Mouse (Mus musculus) neural tube, embryonic 13.5 days (tissue): ENCODE results near the gene Rab2b. TPM values are rescaled to one million over a fixed set of nuclear protein-coding genes. Genes with fewer than 3 reads are reported as not detected.
"Not testable (repeated sequence)": the region's sequence is repeated elsewhere in the genome, so short reads cannot be mapped to it uniquely, and the experiment has no call there.

Experiments
- ATAC-seq: fragments of 200-750 bp; cut with Nextera tagmentation; 2 replicates; pipeline ENCODE4 v1.8.0; 2017; ENCODE audit warnings: low read depth, mild to moderate bottlenecking, moderate TSS enrichment, moderate library complexity
- H3K27ac ChIP-seq: fragments of 300-500 bp; sonication (generic); replicated peaks from 2 replicates; pipeline ENCODE4 v1.5.1; 2015; ENCODE audit warnings: moderate library complexity, mild to moderate bottlenecking, inconsistent platforms
- H3K27me3 ChIP-seq: fragments of 300-500 bp; sonication (generic); 2 replicates; pipeline ENCODE4 v1.6.1; 2015; ENCODE audit warnings: mild to moderate bottlenecking, inconsistent platforms
- H3K36me3 ChIP-seq: fragments of 300-500 bp; sonication (generic); 2 replicates; pipeline ENCODE4 v1.6.1; 2015; ENCODE audit warnings: mild to moderate bottlenecking, inconsistent platforms
- H3K4me1 ChIP-seq: fragments of 300-500 bp; sonication (generic); replicated peaks from 2 replicates; pipeline ENCODE4 v1.6.1; 2015; ENCODE audit warnings: inconsistent platforms
- H3K4me2 ChIP-seq: fragments of 300-500 bp; sonication (generic); 2 replicates; pipeline ENCODE4 v1.6.1; 2015; ENCODE audit warnings: inconsistent platforms, mild to moderate bottlenecking, moderate library complexity
- H3K4me3 ChIP-seq: fragments of 300-500 bp; sonication (generic); 2 replicates; pipeline ENCODE4 v1.5.1; 2015; ENCODE audit warnings: mild to moderate bottlenecking, inconsistent platforms
- H3K9ac ChIP-seq: fragments of 300-500 bp; sonication (generic); 2 replicates; pipeline ENCODE4 v1.6.1; 2015; ENCODE audit warnings: moderate library complexity, mild to moderate bottlenecking, inconsistent platforms
- H3K9me3 ChIP-seq: fragments of 300-500 bp; sonication (generic); 2 replicates; pipeline ENCODE4 v1.6.1; 2016; ENCODE audit warnings: inconsistent platforms
- WGBS: fragments of 180-500 bp; shearing (Covaris S2); methylation state at CpG from one replicate; pipeline ENCODE4 v1.1.7; 2015; 5-methylcytosine and 5-hydroxymethylcytosine counted together
- polyA plus RNA-seq: library from polyadenylated mRNA; unstranded; fragments of >200 nt; fragmentation: Nextera tagmentation; extraction: Ambion mirVana; gene quantifications from 2 replicates; pipeline ENCODE4 v1.2.1, GENCODE M21; 2015

Rab2b gene
- polyA plus RNA-seq, 1 experiment from 2014 or later, result 57.2 TPM

DNA sequence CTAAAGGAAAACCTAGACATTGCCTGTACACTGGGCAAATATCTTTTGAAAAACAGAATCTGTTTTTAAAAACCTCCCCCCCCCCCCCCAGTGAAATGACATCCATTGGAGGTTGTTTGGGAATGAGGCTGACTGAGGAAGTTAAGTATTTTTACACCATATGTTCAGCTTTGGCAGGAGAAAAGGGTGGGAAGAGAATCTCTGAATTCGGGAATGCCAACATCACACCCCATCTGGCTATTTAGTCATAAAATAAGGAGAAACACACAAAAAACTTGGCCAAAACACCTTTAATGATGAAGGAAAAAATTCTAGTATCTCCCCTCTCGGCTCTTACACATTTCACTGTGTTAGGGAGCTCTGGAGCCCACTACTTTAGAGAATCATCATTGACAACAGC is 31.6 kb upstream of the Rab2b start:
- Histone ChIP-seq H3K4me3 (peak overlapping the region; percentile 13), H3K36me3 (peaks cover 65% of the 10 kb centered on the region), H3K9ac (no peak overlapping the region), H3K4me2 (peak overlapping the region; percentile 74), H3K9me3 (no peaks in the 10 kb centered on the region), H3K27me3 (no peaks in the 10 kb centered on the region), H3K27ac (no peak overlapping the region), H3K4me1 (peaks cover 52% of the 10 kb centered on the region)
- ATAC-seq, result no peak
- 94% methylated on average over 2 of the region's 2 CpGs for WGBS

- H3K4me3 ChIP-seq, H3K9me3 ChIP-seq, H3K9ac ChIP-seq, ATAC-seq, H3K27me3 ChIP-seq, H3K27ac ChIP-seq: not testable (repeated sequence)
- WGBS, result 87% methylated on average over 6 of the region's 6 CpGs
- 0 out of 2 replicates have a peak overlapping the region, but pooled peaks have one; percentile 74 for H3K4me2 ChIP-seq
- peaks cover 65% of the 10 kb centered on the region for H3K36me3 ChIP-seq
- peaks cover 55% of the 10 kb centered on the region for H3K4me1 ChIP-seq
Observed at GRCm38 (mm10) chr14:52310343-52310742, 31.0 kb upstream of the Rab2b start.

DNA sequence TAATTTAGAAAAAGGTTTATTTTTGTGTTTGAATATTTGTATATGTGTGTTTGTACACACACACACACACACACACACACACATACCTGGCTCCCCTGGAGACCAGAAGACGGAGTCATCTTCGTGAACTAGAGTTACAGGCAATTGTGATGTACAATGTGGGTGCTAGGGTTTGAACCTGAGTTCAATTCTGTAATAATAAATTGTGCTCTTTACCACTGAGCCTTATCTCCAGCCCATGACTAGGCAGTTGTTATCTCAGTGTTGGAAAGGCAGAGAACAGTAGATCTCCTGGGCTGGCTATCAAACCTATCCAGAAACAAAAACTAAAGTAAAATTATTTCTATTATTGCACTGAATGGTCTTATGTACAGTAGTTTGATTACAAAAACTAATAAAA is 26.8 kb upstream of the Rab2b start:
- no peak overlapping the region for H3K27ac ChIP-seq
- H3K9ac ChIP-seq, result no peak overlapping the region
- H3K4me1 ChIP-seq, result peaks cover 26% of the 10 kb centered on the region
- H3K4me2 ChIP-seq, result no peak overlapping the region
- no peak overlapping the region for H3K4me3 ChIP-seq
- WGBS, result 89% methylated on average over 2 of the region's 2 CpGs
- H3K36me3 ChIP-seq, result peaks cover 29% of the 10 kb centered on the region
- no peaks in the 10 kb centered on the region for H3K27me3 ChIP-seq
- no peaks in the 10 kb centered on the region for H3K9me3 ChIP-seq
- no peak for ATAC-seq

GRCm38 (mm10) chr14:52304644-52305271 is 25.4 kb upstream of the Rab2b start, which contains the start of gene Mettl3:
TSS of gene Mettl3 (minus strand) at chr14:52305128.
- Histone ChIP-seq H3K9ac (peak within 1 kb of the TSS; percentile 79), H3K36me3 (peaks cover 26% of the 10 kb centered on the region), H3K4me3 (peak within 1 kb of the TSS; percentile 69), H3K27me3 (no peaks in the 10 kb centered on the region), H3K4me1 (peaks cover 18% of the 10 kb centered on the region), H3K27ac (peak within 1 kb of the TSS; percentile 93), H3K4me2 (peak within 1 kb of the TSS; percentile 78), H3K9me3 (no peaks in the 10 kb centered on the region)
- under 1% methylated on average over 46 of the region's 46 CpGs for WGBS
- peak; percentile 94 for ATAC-seq

DNA sequence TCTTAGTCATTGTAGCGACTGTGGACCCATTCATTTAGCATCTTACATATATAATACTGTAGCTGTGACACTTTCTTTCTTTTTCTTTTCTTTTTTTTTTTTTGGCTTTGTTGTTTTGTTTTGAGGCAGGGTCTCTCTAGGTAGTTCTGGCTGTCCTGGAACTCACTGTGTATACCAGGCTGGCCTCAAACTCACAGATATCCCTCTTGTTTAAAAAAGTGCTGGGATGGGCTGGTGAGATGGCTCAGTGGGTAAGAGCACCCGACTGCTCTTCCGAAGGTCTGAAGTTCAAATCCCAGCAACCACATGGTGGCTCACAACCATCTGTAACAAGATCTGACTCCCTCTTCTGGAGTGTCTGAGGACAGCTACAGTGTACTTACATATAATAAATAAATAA is 24.2 kb upstream of the Rab2b start:
- not testable (repeated sequence) for H3K27me3 ChIP-seq, H3K27ac ChIP-seq, H3K9me3 ChIP-seq, H3K4me3 ChIP-seq, ATAC-seq, H3K9ac ChIP-seq
- Histone ChIP-seq H3K4me1 (peaks cover 18% of the 10 kb centered on the region), H3K4me2 (peak overlapping the region; percentile 78), H3K36me3 (peaks cover 25% of the 10 kb centered on the region)
- WGBS, result 87% methylated on average over 3 of the region's 3 CpGs

GRCm38 (mm10) chr14:52295558-52296264 is 16.4 kb upstream of the Rab2b start:
- Histone ChIP-seq H3K36me3 (peaks cover 91% of the 10 kb centered on the region), H3K4me2 (no peak overlapping the region), H3K4me3 (no peak overlapping the region), H3K9me3 (no peaks in the 10 kb centered on the region), H3K4me1 (no peaks in the 10 kb centered on the region), H3K27me3 (no peaks in the 10 kb centered on the region), H3K9ac (no peak overlapping the region), H3K27ac (no peak overlapping the region)
- 64% methylated on average over 6 of the region's 6 CpGs for WGBS
- peak; percentile 58 for ATAC-seq

DNA sequence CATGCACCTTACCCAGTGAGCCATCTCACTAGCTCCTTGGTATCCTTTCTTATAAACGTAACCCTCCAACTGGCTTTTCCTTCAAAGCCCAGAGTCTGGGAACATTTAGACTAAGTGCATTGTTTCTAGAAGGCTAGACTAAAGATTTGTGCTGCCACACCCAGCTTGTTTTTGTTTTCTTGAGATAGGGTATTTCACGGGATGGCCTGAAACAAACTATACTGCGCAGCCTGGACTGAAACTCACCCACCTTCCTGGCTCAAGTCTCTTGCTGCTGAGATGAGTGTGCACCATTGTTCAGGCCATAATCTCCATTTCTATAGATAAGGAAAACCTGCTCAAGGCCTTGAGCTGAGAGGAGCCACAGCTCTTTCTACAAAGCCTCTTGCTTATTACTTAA is 4.8 kb upstream of the Rab2b start:
- Histone ChIP-seq H3K27ac (no peak overlapping the region), H3K36me3 (peaks cover 38% of the 10 kb centered on the region), H3K9me3 (no peaks in the 10 kb centered on the region), H3K9ac (no peak overlapping the region), H3K27me3 (no peaks in the 10 kb centered on the region), H3K4me2 (no peak overlapping the region), H3K4me1 (peaks cover 10% of the 10 kb centered on the region), H3K4me3 (no peak overlapping the region)
- WGBS, result 96% methylated on average over 3 of the region's 3 CpGs
- no peak for ATAC-seq

GRCm38 (mm10) chr14:52283629-52284028 is 4.3 kb upstream of the Rab2b start:
- H3K9ac ChIP-seq, result no peak overlapping the region

GRCm38 (mm10) chr14:52279747-52280120 is 389 bp upstream of the Rab2b start:
- ATAC-seq, result peak; percentile 48
- Histone ChIP-seq H3K9ac (peak overlapping the region; percentile 91), H3K4me2 (peak overlapping the region; percentile 68), H3K27ac (peak overlapping the region; percentile 88), H3K36me3 (peaks cover 12% of the 10 kb centered on the region), H3K4me1 (peaks cover 19% of the 10 kb centered on the region), H3K4me3 (peak overlapping the region; percentile 76), H3K9me3 (no peaks in the 10 kb centered on the region), H3K27me3 (no peaks in the 10 kb centered on the region)
- WGBS, result 2% methylated on average over 21 of the region's 21 CpGs

More at GRCm38 (mm10) chr14:52283629-52284028, 4.3 kb upstream of the Rab2b start:
- no peak overlapping the region for H3K27ac ChIP-seq
- 98% methylated on average over 5 of the region's 5 CpGs for WGBS
- H3K36me3 ChIP-seq, result peaks cover 34% of the 10 kb centered on the region
- no peak for ATAC-seq
- H3K27me3 ChIP-seq, result no peaks in the 10 kb centered on the region
- no peaks in the 10 kb centered on the region for H3K9me3 ChIP-seq
- no peak overlapping the region for H3K4me2 ChIP-seq
- H3K4me1 ChIP-seq, result peaks cover 11% of the 10 kb centered on the region
- no peak overlapping the region for H3K4me3 ChIP-seq

DNA sequence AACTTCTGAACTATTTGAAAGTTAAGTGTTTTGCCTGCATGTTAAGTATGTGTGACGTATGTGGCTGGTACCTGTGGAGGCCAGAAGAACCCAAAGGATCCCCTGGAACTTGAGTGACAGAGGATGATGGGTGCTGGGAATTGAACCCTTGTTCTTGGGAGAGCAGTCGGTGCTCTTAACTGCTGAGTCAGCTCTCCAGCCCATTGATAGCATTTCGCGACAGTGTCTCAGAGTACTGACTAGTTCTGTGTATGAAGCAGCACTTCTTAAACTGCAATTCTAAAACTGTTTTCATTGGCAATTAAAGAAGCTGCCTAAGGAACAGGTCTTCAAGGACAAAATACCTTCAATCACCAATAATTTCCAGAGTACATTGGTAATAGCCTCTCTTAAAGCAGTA is 2.1 kb downstream of the Rab2b start:
- no peak for ATAC-seq
- no peak overlapping the region for H3K9ac ChIP-seq
- WGBS, result 88% methylated on average over 4 of the region's 4 CpGs
- no peak overlapping the region for H3K27ac ChIP-seq
- no peaks in the 10 kb centered on the region for H3K9me3 ChIP-seq
- H3K36me3 ChIP-seq, result peaks cover 34% of the 10 kb centered on the region
- H3K4me3 ChIP-seq, result no peak overlapping the region
- no peaks in the 10 kb centered on the region for H3K27me3 ChIP-seq
- H3K4me2 ChIP-seq, result no peak overlapping the region
- peaks cover 19% of the 10 kb centered on the region for H3K4me1 ChIP-seq

GRCm38 (mm10) chr14:52272781-52273180 is 6.6 kb downstream of the Rab2b start:
- WGBS, result 65% methylated on average over 3 of the region's 3 CpGs
- Histone ChIP-seq H3K36me3 (peaks cover 56% of the 10 kb centered on the region), H3K4me2 (no peak overlapping the region), H3K9ac (no peak overlapping the region), H3K4me1 (no peaks in the 10 kb centered on the region), H3K4me3 (no peak overlapping the region), H3K9me3 (no peaks in the 10 kb centered on the region), H3K27ac (no peak overlapping the region), H3K27me3 (no peaks in the 10 kb centered on the region)
- ATAC-seq, result no peak

DNA sequence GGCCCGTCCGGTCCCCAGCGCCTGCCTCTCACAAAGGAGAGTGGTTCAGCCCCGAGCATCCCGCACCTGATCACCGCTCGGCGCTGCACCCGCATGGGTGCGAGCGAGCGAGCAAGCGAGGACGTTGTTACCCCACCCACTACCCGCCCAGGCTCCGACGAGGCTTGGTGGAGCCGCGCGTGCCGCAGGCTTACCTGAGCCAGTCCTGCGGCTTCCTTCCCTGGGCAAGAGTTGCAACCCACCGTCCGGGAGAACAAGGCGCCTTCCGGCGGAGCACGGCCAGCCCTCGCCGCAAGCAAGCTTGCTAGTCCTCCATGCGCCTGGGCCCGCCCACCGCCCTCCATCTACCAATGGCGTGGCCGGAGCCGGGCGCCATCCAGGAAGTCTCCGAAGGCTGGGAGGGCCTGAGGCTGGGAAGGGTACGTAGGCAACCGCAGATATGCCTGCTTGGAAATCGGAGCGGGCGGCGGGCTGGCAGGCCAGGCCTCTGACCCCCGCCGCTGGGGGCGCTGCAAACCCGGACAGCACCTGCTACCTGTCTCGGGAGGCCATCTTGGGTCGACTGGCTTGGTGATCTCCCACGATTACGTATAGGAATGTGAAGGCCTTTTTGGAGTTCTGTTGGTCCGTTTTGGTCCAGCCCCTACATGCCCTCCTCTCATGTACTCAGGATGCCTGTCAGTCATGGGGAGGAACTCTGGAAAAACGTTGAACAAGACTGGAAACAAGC is 21.7 kb downstream of the Rab2b start, which contains the start of gene Chd8:
Gene Chd8 (minus strand): TSS at position 297 of the 730 bp plus-strand sequence.
- peak; percentile 100 for ATAC-seq
- Histone ChIP-seq H3K36me3 (peaks cover 16% of the 10 kb centered on the region), H3K4me1 (peaks cover 24% of the 10 kb centered on the region), H3K4me3 (peak within 1 kb of the TSS; percentile 94), H3K9ac (peak within 1 kb of the TSS; percentile 95), H3K9me3 (no peaks in the 10 kb centered on the region), H3K27me3 (no peaks in the 10 kb centered on the region), H3K4me2 (peak within 1 kb of the TSS; percentile 64), H3K27ac (peak within 1 kb of the TSS; percentile 95)
- WGBS, result under 1% methylated on average over 54 of the region's 54 CpGs
